Mouse (Mus musculus) neural tube, embryonic 10.5 days (tissue): ENCODE results near the gene Slc38a4.

Source experiments
- DNase-seq: peaks from one replicate; pipeline ENCODE4 v3.0.0-alpha.2; 2017; ENCODE audit warnings: low spot score; ENCODE audit errors: extremely low spot score

Slc38a4 gene

DNA sequence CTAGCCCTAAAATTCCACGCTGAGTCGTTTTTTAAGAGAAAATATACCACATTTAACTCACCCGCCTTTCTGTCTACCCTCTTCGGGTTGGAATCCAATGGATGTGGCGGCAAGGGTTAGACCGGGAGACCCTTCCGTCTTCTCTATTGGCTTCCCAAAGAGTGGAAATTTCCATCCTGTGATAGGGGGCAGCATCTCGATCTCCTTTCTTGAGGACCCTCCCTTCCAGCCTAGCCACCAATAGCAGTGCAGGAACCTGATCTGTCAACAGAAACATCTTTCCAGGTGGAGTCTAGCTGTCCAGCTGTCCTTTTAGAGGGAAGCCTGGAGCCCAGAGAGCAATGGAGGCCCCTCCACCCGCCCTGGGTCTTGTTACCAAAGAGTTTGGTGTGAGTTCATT is at the start of gene Slc38a4:
Gene Slc38a4 (minus strand): TSS at position 163 of the 400 bp plus-strand sequence.
- DNase-seq, result peak; percentile 38

DNA sequence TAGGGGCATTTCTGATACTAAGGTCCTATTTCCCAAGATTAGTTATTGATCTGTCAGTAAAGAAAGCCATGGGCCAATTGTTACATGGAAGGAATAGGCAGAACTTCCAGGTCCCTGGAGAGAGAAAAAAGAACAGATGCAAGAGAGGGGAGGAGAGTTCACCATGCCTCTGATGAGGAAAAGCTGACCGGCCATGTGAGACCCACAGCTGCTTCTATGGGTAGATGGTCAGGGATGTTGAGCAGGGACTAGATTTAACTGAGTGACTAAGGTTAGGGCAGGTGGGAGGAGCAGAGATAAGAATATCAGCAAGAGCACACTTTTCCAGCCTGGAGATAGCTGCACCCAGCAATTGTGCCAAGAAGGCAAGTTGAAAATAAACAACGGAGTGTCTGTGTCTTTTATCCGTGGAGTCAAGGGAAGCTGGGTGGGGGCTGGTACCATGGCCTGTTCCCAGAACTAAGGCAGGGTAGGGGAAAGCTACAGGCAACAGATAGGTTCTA is 49.2 kb upstream of the Slc38a4 start:
- no peak for DNase-seq

DNA sequence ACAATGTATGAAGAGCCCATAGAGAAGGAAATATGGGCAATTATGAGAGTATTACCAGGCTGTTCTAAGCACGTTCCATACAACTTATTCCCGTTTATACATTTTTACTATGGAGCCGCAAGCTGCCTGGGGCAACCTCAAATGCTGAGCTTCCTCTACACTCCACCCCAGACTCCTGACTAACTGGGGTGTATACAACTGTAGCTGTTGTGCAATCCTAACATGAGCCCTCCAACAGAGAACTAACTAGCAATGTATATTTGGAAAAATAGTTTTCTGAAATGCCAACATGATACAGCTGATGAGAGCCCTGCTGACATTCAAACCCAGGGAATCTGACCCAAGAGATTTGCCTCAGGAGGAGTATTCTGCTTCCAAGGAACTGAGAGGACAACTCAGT is 48.3 kb upstream of the Slc38a4 start:
- no peak for DNase-seq

DNA sequence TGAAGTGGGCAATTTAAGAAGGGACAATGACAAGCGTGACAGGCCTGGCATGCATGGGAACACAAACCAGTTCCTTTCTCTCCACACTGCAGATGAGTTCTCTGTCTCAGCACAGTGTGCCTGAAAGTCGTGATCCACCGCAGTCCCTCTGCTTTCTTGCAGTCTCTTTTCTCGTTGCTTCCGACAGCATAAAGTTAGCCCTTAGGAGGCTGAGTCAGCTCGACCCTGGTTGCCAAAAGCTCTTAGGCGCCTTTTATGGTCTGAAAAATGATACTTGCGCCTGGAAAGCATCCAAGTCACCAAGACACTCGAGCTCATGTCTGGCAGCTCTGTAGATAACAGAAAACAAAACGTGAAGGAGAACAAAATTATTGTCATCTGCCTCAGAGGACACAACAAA is 47.1 kb upstream of the Slc38a4 start:
- no peak for DNase-seq

DNA sequence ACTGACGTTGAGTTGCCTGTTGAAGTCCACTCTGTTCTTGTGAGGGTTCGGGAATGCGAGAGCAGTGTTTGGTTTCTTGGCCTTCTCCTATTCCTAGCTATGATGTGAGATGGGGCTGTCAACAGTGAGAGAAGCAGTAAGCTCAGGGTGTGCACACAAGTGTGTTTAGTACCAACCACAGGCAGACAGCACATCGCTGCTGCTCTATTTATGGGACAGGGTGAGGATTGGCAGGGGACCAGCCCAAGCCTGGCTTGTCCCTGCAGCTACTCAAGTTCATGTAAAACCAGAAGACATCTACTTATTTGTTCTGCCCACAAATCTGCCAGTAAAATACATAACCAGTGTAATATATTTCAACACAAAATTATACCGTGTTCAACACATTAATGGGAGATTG is 46.4 kb upstream of the Slc38a4 start:
- DNase-seq, result no peak

DNA sequence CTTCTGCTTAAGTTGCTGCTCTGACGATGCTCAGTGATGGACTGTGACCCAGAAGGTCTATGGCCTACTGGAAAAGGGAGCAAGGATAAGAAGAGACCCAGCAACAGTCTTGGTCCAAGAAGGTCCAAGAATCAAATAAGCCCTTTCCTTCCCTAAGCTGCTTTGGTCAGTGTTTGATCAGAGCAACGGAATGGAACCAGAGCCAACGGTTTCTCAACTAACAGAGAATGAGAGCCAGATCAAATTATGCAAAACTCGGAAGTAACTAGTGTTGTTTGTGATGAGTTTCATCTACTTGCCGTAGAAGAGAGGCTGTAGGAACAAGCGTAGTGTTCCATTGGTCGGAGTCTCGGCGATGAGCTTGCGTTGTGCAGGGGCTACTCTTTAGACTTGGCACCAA is 43.3 kb upstream of the Slc38a4 start:
- DNase-seq, result no peak

DNA sequence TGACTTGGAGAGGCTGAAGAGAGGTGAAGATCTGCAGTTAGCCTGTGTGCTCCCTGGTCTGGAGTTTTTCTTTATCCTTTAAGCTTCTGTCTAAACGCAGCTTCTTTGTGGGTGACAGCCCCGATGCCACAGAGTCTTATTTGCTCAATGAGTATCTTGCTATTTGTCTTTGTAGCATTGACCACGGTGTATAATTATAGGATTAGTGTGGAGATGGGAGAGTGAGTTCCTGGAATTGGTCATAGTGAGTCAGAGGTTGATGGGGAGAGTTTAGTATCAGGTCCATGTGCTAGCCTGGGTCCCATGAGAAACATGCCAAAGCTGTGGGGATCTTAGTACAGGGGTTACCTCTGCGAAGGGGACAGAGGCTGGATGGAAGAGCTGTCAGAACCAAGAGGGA is 41.8 kb upstream of the Slc38a4 start:
- DNase-seq, result no peak

DNA sequence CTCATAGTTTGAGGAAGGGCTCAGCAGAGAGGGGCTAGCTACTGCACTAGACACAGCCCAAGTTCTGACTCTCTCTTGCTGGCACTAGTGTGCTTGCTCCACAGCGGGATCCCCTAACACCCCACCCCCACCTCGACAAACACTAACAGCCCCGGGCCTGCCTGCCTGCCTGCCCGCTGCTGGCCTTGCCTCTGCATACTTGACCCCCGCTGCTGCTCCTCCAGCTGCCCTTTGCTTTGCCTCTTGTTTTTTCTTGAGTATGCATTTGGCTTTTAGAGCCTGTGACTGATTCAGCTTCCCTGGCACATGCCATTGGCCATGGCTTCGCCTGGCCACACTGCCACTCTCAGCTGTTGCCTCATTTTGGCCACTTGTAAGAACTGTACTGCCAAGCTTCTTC is 33.8 kb upstream of the Slc38a4 start:
- DNase-seq, result peak; percentile 67

DNA sequence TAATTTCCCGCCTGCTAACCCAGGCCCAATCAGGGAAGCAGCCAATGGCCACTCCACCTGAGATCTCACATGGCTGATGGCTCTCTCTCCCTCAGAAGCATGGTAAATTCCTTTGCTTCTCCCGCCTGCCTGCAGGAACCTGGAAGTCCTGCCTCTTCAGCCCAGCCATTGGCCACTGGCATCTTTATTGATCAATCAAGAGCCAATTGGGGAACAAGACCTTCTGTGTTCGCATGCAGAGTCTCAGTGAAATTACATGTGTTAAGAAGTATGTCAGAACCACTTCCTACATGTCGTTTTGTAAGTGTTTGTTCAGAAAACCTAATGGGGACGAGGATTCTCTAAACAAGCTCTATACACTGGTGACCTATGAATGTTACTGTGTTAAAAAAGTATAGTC is 30.1 kb upstream of the Slc38a4 start:
- peak; percentile 17 for DNase-seq

DNA sequence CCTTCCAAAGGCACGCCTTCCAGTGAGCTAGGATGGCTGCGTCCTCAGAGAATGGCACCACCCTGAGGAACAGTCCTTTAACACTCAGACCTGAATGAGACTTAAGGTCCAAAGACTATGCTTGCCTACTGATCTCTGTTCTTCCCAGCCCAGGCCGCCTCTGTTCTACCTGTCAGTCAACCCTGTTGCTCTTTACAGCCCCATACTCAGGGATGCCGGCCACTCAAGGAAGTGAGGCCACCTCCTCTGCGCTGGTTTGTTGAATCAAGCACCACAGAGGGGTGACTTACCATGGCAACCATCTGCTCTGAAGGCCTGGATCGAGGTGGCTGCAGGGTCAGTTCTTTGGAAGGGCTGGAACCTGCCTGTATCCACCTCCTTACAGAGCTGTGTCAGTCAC is 21.9 kb upstream of the Slc38a4 start:
- no peak for DNase-seq

DNA sequence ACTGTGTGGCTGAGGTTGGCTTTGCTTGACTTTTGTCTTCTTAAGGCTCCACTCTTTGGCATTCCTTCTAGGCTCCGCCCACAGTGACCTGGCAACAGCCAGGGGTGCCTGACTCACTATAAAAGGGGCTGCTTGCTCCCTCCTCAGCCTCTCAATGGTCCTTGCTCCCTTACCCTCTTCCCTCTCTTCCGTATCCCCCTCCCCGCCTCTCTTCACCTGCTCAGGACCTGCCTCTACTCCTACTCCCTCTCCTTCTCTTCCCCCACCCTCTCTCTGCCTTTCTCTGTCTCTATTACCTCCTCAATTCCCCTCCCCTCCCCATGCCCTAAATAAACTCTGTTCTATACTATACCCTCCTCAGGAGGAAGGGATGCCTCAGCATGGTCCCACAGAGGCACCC is 20.3 kb upstream of the Slc38a4 start:
- no peak for DNase-seq

DNA sequence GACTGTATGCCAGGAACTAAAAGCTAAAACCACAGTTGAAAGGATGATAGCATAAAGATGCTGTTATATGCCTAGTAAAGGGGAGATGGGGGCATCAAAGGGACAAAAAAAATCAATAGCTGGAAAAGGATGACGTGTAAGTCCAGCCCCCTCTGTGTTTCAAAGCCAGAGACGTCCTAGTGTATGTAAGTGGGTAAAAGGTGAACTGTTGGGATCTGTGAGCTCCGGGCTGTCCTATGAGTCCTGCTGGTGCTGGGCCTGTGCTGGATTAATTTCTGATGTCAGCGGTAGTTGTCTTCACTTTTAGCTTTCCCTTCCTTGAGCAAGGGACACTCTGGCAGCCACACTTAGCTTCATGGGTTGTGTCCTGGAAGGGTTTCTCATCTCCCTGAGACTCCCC is 19.5 kb upstream of the Slc38a4 start:
- DNase-seq, result no peak

DNA sequence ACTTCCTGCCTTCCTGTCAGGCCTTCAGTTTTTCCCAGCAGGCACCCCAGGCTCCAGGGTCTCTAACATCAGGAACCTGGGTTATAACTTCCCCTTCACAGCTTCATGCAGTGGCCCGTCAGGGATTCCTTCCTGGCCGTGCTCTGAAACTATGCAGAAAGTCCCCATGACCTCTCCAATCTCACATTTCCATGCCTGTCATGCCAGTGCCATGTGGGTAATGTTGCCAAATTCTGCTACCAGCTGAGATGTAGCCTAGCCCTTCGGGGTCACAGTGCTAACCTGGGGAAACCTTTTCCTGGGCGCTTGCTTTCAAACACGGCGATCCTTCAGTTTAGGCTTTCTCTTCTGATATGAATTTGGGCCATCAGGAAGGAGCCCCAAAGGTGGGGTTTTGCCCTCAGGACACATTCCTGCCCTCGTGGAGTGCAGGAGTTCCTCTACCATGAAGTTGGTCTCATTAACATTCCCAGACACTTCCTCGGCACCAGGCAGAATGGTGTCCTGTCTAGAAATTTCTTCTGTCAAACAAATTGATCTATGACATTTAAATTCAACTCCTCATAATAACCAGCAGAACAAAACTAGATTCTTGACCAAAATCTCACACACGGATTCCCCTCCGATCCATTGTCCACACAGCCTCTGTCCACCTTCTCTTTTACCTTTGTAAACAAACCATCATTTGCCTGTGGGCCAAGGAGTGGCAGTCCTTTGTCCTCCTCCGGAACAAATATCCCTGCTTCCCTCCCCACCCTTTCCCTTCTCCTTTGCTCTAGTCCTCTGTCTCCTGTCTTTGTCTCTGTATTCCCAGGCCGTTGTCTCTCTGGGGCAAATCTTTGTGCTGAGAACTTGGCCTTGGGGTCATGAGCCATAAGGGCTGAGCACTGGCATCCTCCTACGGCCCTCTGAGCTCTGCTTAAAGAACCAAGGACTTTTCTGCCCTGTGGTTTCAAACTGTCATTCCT is 17.4 kb upstream of the Slc38a4 start:
- no peak for DNase-seq

DNA sequence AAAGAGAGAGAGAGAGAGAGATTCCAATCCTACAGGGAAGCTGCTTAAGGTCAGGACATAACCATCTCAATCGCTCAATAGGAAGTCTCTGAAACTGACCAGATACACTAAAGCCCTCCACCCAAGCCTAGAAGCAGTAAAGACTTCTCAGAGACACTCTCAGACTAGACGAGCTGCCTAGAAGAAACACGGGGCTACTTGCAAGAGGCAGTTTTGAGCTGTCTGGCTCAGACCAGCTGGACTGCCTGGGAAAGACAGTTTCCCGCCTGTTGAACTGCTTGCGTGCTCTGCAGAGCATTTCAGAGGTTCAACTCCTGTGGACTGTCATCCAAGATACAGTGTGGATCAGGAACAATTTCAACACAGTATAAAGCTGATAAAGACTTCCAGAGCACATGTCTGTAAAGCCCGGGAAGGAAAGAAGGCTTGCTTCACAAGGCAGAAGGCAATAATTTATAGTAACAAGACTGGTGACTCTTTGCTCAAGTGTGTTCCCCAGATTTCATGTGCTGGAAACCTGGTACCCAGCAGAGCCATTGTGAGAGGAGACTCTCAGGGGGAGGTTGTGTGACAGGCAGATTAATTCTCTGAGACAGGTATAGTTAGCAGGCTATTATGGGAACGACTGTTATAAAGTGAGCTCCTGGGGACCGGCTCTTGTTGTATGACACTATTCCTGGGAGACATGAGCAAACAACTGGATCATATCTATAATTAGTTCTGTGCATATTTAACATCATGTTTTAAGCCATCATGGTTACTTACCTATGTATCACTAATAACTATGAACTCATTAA is 11.8 kb upstream of the Slc38a4 start:
- DNase-seq, result no peak

DNA sequence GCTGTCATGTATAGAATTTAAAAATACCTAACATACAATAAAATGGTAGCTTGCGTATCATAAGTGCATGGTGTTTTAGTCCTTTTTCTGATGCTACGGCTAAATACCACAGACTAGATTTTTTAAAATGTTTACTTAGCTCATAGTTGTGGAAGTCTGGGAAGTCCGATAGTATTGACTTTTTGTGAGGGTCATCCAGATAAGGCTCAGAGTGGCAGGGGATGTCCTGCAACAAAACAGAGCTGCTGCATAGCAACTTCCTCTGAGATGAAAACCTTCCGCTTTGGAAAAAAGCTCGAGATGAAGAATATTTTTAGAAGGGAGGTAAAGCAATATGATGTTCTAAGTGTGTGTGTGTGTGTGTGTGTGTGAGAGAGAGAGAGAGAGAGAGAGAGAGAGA is 11.2 kb upstream of the Slc38a4 start:
- no peak for DNase-seq

DNA sequence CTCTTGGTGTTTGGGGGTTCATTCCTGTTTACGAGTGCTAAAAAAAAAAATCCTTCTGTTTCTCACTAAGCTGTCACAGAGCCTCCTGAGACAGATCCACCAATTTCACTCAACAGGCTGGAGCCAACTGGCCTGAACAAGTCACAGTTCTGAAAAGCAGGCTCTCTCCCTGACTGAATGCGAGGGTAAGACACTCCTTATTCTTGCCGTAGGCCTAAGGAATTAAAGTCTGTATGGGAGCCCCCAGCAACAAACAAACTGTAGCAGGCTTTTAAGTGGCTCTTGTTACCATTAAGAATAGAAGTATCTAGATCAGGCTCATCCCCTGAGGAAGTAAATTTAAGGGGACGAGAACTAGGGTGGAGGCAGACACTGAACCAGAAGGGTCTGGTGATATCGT is 7.5 kb upstream of the Slc38a4 start:
- DNase-seq, result no peak

DNA sequence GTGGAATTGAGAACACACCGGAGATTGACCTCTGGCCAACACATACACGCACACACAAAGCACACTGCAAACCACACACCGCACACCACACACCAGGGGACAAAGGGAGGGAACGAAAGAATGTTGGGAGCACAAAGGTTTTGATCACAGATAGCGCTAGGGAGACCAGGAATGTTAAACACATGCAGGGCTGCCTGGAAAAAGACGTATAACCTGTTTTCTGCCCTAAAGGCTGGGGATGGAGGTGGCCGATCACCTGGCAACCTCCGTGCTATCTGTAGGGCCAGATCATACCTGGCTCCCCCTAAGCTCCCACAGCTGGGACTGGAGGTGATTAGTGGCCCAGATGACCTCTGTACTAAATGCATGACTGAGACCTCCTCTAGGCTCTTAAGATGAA is 5.2 kb upstream of the Slc38a4 start:
- no peak for DNase-seq

DNA sequence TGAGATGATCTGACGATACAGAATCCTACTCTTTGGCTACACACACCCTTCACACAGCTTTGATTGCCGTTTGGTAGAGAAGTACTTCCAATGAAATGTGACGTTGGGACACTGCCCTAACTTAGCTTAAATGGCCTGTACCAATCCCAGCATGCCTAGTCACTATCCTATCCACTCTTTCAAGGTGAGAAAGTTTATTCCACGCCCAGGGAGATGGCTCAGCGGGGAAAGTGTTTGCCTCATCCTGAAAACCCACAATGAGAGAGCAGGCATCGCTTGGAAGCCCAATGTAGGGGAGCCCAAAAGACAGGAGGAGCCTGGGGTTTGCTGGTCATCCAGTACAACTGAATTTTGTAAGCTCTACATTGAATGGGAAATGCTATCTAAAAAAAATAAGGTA is 4.8 kb upstream of the Slc38a4 start:
- DNase-seq, result no peak

DNA sequence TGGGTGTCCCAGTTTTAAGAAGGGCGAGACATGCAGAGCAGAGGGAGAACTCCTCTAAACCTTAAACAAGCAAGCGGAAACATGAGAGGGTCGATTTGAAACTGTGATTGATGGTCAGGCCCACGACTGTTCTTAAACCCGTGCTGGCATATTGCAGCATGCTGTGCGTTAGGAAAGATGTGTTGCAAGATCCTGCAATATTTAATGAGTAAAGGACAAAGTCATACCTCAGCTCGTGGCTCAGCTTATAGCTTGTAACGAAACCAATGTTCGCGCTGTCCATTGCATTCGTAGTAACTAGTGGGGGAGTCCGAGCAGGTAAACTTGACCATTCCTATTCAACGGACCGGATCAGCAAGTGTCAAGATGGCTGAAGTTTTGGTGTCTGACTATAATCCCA is 4.3 kb upstream of the Slc38a4 start:
- no peak for DNase-seq

DNA sequence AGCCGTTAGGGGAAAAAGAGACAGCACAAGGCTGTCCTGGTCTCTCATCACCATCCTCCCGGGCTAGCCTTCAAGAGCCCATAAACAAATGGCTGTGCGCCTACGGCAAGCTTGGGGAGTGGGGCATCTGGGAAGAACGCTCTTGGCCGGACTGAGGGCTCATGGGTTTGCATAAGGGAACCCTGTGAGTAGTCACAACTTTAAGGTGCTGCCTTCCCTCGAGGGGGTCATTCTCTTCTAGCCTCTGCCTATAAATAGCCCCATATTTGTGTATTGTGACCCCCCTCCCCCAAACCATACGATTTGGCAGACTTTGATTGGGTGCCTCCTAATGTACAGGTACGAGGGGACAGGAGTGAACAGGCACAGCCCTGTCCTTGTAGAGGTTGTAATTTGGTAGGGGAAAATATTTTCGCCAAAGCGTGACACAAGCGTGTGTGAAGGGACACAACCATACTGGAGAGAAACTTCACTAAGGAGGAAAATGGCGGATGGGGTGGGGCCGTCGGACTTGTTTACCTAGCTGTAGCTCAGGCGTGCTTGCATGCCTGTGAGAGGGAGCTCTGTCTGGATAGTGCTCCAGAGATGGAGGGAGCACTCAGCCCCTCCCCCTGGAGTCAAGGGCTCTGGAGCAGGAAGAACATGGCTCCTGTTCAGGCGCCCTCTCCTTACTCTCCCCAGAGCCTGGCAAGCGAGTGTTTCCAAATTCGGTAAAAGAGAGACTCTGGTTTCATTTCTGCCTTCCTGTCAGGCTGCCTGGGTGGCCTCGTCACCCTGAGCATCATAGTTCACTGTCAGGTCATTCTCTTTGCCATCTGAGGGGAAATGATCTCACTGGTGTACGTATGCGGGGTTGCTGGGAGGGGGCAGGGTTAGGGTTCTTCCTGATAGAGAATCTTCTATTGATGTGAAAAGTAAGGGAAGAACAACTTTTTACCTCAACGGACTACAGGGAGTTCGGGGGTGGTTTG is 3.6 kb upstream of the Slc38a4 start:
- DNase-seq, result no peak
